Mouse (Mus musculus): ENCODE data around the gene Ldlrad3. TPM values are rescaled to one million over a fixed set of nuclear protein-coding genes. Genes with fewer than 3 reads are reported as not detected.

The Ldlrad3 gene
- polyA plus RNA-seq, 1 experiment from 2014 or later = 28.8 TPM

DNA sequence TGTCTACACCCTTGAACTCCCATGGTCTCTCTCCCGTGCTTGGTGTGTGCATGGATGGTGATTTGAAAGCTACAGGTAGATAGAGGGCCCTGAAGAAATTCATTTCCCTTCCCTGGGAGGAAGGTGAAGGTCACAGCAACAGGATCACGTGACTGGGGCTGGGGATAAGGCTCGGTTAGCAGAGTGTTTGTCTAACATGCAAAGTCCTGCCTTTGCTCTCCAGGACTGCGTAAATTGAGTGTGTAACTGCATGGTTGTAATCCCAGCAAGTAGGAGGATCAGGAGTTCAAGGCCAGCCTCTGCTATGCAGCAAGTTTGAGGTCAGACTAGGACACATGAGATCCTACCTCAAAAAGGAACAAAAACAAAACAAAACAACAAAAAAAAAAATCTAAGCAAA is 32.7 kb downstream of the Ldlrad3 start:
- H3K9me3 ChIP-seq = no peaks in the 10 kb centered on the region
- H3K27me3 ChIP-seq = no peaks in the 10 kb centered on the region
- ATAC-seq (ENCODE audit: low FRiP score, low read depth) = no peak
- no peaks in the 10 kb centered on the region for H3K36me3 ChIP-seq
- H3K4me3 ChIP-seq = no peak overlapping the region
- H3K9ac ChIP-seq = no peak overlapping the region
- peaks cover 30% of the 10 kb centered on the region for H3K4me1 ChIP-seq (replicated peaks)
- H3K27ac ChIP-seq (replicated peaks) = no peak overlapping the region
- 95% methylated on average over 4 of the region's 4 CpGs for WGBS
- no peak overlapping the region for H3K4me2 ChIP-seq

DNA sequence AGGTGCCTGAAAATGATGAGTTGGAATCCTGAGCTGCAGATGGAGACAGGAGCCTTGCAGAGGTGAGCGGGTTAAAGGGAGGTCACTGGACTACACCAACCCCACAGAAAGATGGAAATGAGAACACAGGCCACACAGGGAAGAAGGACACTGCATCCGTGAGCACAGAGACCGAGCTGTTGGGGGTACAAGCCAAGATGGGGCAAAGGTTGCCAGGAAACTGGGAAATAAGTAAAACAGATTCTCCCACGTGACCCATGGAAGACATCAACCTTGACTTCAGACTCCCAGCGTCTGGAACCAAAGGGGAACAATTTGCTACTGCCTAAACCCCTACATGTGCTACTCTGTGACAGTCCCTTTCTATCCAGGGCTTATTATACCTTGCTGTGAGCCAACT is 33.3 kb downstream of the Ldlrad3 start:
- no peak overlapping the region for H3K4me3 ChIP-seq
- H3K9me3 ChIP-seq = no peaks in the 10 kb centered on the region
- H3K36me3 ChIP-seq = no peaks in the 10 kb centered on the region
- ATAC-seq (ENCODE audit: low FRiP score, low read depth) = no peak
- H3K9ac ChIP-seq = no peak overlapping the region
- no peaks in the 10 kb centered on the region for H3K27me3 ChIP-seq
- 80% methylated on average over 5 of the region's 5 CpGs for WGBS
- peaks cover 34% of the 10 kb centered on the region for H3K4me1 ChIP-seq (replicated peaks)
- H3K27ac ChIP-seq (replicated peaks) = no peak overlapping the region
- H3K4me2 ChIP-seq = no peak overlapping the region

DNA sequence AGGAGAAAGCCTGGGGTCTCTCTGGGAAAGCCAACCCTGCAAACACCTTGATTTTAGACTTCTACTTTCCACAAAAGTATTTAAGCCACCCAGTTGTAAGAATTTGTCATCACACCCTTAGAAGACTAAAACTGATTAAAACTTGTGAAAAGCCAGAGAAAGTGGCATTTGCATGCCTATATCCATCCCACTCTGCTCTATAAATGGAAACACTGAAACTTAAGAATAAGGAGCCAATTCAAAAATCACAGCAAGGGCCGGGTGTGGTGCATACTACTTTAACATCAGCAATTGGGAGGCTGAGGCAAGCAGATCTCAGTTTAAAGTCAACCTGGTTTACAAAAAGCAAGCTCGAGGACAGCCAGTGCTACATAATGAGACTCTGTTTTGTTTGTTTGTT is 37.1 kb downstream of the Ldlrad3 start:
- ATAC-seq (ENCODE audit: low FRiP score, low read depth) = no peak
- H3K27me3 ChIP-seq = no peaks in the 10 kb centered on the region
- WGBS = 93% methylated on average over 2 of the region's 2 CpGs
- H3K36me3 ChIP-seq = no peaks in the 10 kb centered on the region
- H3K9ac ChIP-seq = no peak overlapping the region
- no peak overlapping the region for H3K4me2 ChIP-seq
- no peak overlapping the region for H3K27ac ChIP-seq (replicated peaks)
- peaks cover 21% of the 10 kb centered on the region for H3K4me1 ChIP-seq (replicated peaks)
- no peak overlapping the region for H3K4me3 ChIP-seq
- no peaks in the 10 kb centered on the region for H3K9me3 ChIP-seq

DNA sequence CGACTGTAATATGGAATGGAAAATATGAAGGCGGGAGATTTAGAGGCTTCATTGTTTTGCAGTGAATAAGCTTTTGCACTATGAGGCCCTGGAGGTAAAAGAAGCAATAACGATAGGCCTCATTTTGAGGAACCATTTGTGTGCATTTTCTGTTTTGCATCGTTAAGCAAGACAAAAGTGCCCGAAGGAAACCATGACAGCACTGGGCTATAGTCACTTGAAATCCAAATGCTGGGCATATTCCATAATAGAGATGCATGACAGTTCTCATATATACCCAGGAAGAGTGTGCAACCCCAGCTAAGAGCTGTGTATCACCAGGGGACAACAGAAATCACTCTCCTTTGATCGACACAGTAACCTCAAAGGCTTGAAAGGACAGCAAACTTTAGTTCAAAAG is 38.1 kb downstream of the Ldlrad3 start:
- 50% methylated on average over 6 of the region's 6 CpGs for WGBS
- peaks cover 24% of the 10 kb centered on the region for H3K4me1 ChIP-seq (replicated peaks)
- H3K9ac ChIP-seq = no peak overlapping the region
- no peaks in the 10 kb centered on the region for H3K36me3 ChIP-seq
- 0 out of 2 replicates have a peak, but pooled peaks have one; percentile 50 for ATAC-seq (ENCODE audit: low FRiP score, low read depth)
- H3K4me2 ChIP-seq = no peak overlapping the region
- no peaks in the 10 kb centered on the region for H3K27me3 ChIP-seq
- H3K27ac ChIP-seq (replicated peaks) = peak overlapping the region; percentile 51; the same call in 1 of the 2 replicates
- no peak overlapping the region for H3K4me3 ChIP-seq
- no peaks in the 10 kb centered on the region for H3K9me3 ChIP-seq

DNA sequence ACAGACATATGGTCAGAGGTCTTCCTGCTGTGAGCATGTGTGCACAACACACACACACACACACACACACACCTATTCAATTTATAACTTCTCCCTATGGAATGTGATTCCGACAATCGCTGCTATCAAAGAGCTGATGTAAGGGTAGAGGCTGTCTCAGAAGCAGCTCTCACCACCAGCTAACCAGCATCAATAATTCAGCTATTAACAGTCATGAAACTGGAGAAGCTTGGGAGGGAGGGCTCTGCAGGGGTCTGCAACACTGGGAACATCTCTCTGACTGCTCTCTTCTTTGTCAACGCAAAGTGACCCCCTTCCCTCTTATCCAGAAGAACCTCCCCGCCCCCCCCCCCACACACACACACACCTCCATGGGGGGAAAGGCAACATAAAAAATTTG is 38.6 kb downstream of the Ldlrad3 start:
- Histone ChIP-seq H3K4me1 (replicated peaks) (peaks cover 29% of the 10 kb centered on the region), H3K27ac (replicated peaks) (peak overlapping the region; percentile 51; the same call in 1 of the 2 replicates), H3K4me3 (no peak overlapping the region), H3K9me3 (no peaks in the 10 kb centered on the region), H3K36me3 (no peaks in the 10 kb centered on the region), H3K9ac (no peak overlapping the region), H3K27me3 (no peaks in the 10 kb centered on the region), H3K4me2 (no peak overlapping the region)
- ATAC-seq (ENCODE audit: low FRiP score, low read depth) = no peak
- WGBS = 40% methylated on average over 4 of the region's 4 CpGs

DNA sequence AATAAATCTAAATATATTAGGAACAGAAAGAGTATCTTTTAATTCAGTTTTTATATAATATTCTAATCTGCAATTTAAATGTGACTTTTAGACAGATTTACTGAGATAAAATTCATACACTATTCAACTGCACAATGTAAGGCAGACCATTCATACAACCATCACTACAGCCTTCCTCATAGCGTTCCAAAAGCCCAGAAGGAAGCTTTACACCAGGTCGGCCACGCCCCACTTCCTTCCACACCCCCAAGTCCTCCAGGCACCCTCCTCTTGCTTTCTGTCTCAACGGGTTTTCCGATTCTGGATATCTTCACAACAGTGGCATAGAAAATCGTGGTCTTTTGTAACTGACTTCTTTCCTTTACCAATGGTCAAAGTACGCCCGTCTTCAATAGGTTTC is 39.8 kb downstream of the Ldlrad3 start:
- Histone ChIP-seq H3K9ac (no peak overlapping the region), H3K4me2 (no peak overlapping the region), H3K9me3 (no peaks in the 10 kb centered on the region), H3K27ac (replicated peaks) (no peak overlapping the region), H3K4me3 (no peak overlapping the region), H3K4me1 (replicated peaks) (peaks cover 32% of the 10 kb centered on the region), H3K27me3 (no peaks in the 10 kb centered on the region), H3K36me3 (no peaks in the 10 kb centered on the region)
- 88% methylated on average over 8 of the region's 8 CpGs for WGBS
- ATAC-seq (ENCODE audit: low FRiP score, low read depth) = no peak

DNA sequence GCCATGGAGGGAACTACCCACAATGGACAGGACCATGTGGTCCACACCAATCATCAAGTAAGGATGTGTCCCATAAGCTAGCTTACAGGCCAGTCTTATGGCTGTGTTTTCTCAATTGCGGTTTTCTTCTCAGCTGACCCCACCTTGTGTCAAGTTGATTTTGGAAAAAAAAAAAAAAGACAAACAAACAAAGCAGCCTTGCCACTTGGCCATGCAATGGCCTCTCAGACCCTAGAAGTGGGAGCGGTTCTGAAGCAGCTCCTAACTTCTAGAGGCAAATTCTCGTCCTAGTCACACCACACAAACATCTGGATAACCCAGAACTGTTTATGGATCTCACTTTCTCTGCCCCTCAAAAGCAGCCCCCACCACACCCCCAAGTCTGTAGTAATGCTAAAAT is 41.1 kb downstream of the Ldlrad3 start:
- WGBS = 93% methylated on average over 3 of the region's 3 CpGs

DNA sequence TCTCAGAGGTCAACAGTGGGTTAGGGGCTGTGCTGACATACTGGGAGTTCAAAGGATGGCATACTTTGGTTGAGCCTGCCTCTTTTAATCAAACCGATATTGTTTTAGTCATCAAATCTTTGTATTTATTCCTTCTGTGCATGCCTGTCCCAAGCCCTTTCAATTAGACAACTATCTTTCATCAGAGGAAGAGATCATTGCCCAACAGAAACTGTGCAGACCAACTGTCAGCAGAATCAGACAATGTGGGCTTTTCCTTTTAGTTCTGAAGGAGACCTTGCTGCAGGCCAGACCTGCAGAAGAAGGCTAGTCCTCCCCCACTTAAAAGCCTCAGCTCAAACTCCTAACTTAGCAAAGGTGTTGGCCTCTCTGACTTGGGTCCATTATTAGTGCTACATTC is 41.9 kb downstream of the Ldlrad3 start:
- no peak overlapping the region for H3K27ac ChIP-seq (replicated peaks)
- H3K4me2 ChIP-seq = no peak overlapping the region
- 92% methylated on average over 1 of the region's 1 CpGs for WGBS
- no peak overlapping the region for H3K4me3 ChIP-seq
- H3K9ac ChIP-seq = no peak overlapping the region
- H3K4me1 ChIP-seq (replicated peaks) = peaks cover 31% of the 10 kb centered on the region
- no peak for ATAC-seq (ENCODE audit: low FRiP score, low read depth)
- no peaks in the 10 kb centered on the region for H3K27me3 ChIP-seq
- no peaks in the 10 kb centered on the region for H3K36me3 ChIP-seq
- no peaks in the 10 kb centered on the region for H3K9me3 ChIP-seq

More for the DNA sequence above, 41.1 kb downstream of the Ldlrad3 start:
- Histone ChIP-seq H3K4me2 (no peak overlapping the region), H3K27me3 (no peaks in the 10 kb centered on the region), H3K36me3 (no peaks in the 10 kb centered on the region), H3K9ac (no peak overlapping the region), H3K27ac (replicated peaks) (no peak overlapping the region), H3K4me1 (replicated peaks) (peaks cover 31% of the 10 kb centered on the region), H3K9me3 (no peaks in the 10 kb centered on the region), H3K4me3 (no peak overlapping the region)
- ATAC-seq (ENCODE audit: low FRiP score, low read depth) = no peak

DNA sequence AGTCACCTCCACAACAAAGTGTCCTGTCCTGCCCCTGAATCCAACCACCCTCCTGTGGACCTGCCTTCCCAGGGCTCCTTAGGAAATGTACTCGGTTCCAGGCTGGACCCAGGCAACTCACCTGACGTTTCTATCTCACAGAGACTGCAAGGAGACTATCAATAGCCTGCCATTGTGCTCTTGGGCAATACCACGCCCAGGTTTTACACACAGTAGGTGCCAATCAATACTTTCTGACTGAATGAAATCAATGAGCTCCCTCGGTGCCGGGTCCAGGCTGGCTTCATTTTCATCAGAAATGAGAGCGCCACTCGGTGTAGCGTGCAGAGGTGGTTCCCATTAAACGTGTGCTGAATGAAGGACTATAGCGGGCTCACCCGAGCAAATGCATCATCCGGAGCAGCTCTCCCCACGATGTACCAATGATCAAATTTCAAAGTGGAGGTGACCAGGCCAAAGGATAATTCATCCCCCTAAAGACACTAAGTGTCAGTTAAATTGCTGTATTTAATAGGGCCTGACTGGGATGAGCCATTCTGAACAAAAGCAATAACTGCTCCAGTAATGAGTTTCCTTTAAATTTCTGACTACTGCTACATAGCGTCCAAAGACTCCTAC is 43.4 kb downstream of the Ldlrad3 start:
- ATAC-seq (ENCODE audit: low FRiP score, low read depth) = no peak

DNA sequence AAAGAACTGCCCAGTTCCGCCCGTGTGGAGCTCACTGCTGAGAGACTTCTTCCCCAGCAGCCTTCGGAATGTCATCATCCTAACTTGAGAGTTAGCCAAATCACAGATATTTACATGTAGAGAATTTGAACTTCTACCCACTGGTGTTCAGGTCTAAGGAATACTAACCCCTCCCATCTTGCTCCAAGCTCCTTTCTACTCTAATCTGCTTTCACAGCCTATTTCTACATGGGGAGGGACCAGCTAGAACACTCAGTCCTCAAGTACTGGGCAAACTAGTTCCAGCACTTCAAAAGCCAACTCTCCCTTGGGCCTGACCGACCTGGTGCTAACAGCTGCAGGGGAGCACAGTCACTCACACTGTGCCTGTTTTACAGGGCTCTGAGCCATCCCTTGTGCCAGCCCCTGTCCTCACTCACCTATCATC is 44.0 kb downstream of the Ldlrad3 start:
- no peak overlapping the region for H3K9ac ChIP-seq
- peaks cover 39% of the 10 kb centered on the region for H3K4me1 ChIP-seq (replicated peaks)
- H3K4me3 ChIP-seq = no peak overlapping the region
- peak; percentile 12; the same call in 1 of the 2 replicates for ATAC-seq (ENCODE audit: low FRiP score, low read depth)
- WGBS = 64% methylated on average over 4 of the region's 4 CpGs
- no peaks in the 10 kb centered on the region for H3K9me3 ChIP-seq
- H3K36me3 ChIP-seq = no peaks in the 10 kb centered on the region
- no peaks in the 10 kb centered on the region for H3K27me3 ChIP-seq
- peak overlapping the region; percentile 2; the same call in 1 of the 2 replicates for H3K27ac ChIP-seq (replicated peaks)
- H3K4me2 ChIP-seq = no peak overlapping the region

More for the DNA sequence above, 43.4 kb downstream of the Ldlrad3 start:
- H3K9ac ChIP-seq = no peak overlapping the region
- 36% methylated on average over 14 of the region's 14 CpGs for WGBS
- no peaks in the 10 kb centered on the region for H3K36me3 ChIP-seq
- H3K27ac ChIP-seq (replicated peaks) = peak overlapping the region; percentile 5; the same call in 1 of the 2 replicates
- no peak overlapping the region for H3K4me2 ChIP-seq
- H3K4me1 ChIP-seq (replicated peaks) = peaks cover 39% of the 10 kb centered on the region
- no peaks in the 10 kb centered on the region for H3K27me3 ChIP-seq
- no peaks in the 10 kb centered on the region for H3K9me3 ChIP-seq
- no peak overlapping the region for H3K4me3 ChIP-seq

DNA sequence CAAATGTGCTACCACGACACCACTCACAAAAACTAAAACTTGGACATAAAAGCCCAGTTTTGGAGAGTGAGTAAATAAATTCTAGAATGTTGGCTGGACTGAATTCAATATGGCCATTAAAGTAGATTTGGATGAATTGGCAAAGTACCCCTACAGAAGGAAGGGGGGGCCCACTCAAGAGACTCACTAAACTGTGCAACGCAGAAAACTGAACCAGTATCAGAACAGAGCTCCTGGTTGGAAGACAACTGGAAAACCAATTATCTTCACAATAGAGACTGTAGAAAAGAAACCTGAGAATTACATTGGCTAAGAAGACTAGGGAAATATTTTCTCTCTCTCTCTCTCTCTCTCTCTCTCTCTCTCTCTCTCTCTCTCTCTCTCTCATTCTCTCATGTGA is 45.0 kb downstream of the Ldlrad3 start:
- ATAC-seq (ENCODE audit: low FRiP score, low read depth) = no peak
- no peak overlapping the region for H3K4me3 ChIP-seq
- H3K4me1 ChIP-seq (replicated peaks) = peaks cover 44% of the 10 kb centered on the region
- H3K27me3 ChIP-seq = no peaks in the 10 kb centered on the region
- H3K36me3 ChIP-seq = no peaks in the 10 kb centered on the region
- no peak overlapping the region for H3K27ac ChIP-seq (replicated peaks)
- H3K9me3 ChIP-seq = no peaks in the 10 kb centered on the region
- H3K4me2 ChIP-seq = no peak overlapping the region
- no peak overlapping the region for H3K9ac ChIP-seq
- WGBS = 84% methylated on average over 2 of the region's 2 CpGs

DNA sequence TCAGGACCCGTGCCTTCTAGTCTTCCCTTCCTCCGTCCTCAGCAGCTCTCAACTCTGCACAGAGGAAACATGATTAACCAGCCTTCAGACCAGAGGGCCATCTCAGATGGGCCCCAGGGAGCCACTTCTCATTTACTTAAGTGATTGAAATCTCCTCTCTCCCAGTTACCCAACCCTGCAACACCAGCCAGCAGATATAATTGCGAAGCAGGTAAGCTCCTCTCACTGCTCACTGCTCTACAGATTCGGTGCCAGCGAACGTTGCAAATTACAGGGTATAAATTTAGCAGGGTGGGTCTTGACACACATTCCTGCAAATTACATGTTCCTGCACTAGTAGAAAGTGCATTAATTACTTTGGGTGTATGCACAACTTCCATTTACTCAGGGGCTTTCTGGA is 48.3 kb downstream of the Ldlrad3 start:
- Histone ChIP-seq H3K36me3 (no peaks in the 10 kb centered on the region), H3K27ac (replicated peaks) (peak overlapping the region; percentile 15; the same call in 1 of the 2 replicates), H3K9me3 (no peaks in the 10 kb centered on the region), H3K27me3 (no peaks in the 10 kb centered on the region), H3K4me2 (no peak overlapping the region), H3K4me3 (no peak overlapping the region), H3K9ac (no peak overlapping the region; the same call in 1 of the 2 replicates), H3K4me1 (replicated peaks) (peaks cover 68% of the 10 kb centered on the region)
- ATAC-seq (ENCODE audit: low FRiP score, low read depth) = no peak
- WGBS = 38% methylated on average over 6 of the region's 6 CpGs

DNA sequence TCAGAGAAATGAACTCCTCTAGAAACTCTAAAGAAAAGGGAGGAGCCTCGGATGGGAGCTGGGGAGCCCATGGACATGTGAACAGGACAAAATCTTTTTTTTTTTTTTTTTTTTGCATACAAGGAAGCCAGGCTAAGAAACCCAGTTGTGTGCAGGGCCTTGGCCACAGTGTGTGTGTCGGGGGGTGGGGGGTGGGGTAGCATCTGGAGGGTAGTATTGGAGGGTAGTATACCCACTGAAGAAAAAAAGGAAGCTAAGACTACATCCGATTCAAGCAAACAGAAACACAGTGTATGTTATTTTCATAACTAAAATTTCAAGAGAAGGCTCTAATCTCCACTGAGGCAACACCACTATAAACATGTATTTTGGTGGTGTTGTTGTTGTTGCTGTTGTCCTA is 50.0 kb downstream of the Ldlrad3 start:
- Histone ChIP-seq H3K4me3 (no peak overlapping the region), H3K27ac (replicated peaks) (0 out of 2 replicates have a peak overlapping the region, but pooled peaks have one; percentile 22), H3K4me2 (no peak overlapping the region), H3K27me3 (no peaks in the 10 kb centered on the region), H3K36me3 (no peaks in the 10 kb centered on the region), H3K4me1 (replicated peaks) (peaks cover 61% of the 10 kb centered on the region), H3K9ac (no peak overlapping the region), H3K9me3 (no peaks in the 10 kb centered on the region)
- ATAC-seq (ENCODE audit: low FRiP score, low read depth) = no peak
- 84% methylated on average over 3 of the region's 3 CpGs for WGBS
